Mouse (Mus musculus) gastrocnemius, postnatal 14 days (tissue): Measurements from ENCODE around the gene Sfr1. TPM values are rescaled to one million over a fixed set of nuclear protein-coding genes. Genes with fewer than 3 reads are reported as not detected.

Experiments
- DNase-seq: peaks from one replicate; pipeline ENCODE4 v3.0.0; 2021; ENCODE audit warnings: mixed read lengths
- intact Hi-C: fragments of 180-260 bp; cut with DNase I; formaldehyde crosslinking; loops from one replicate; pipeline ENCODE4 v1.15.1; 2025; ENCODE audit warnings: low total_unique reads
- microRNA-seq, 2 experiments: library from miRNA; unstranded; fragments of <30 nt; microRNA quantifications; one replicate each; pipeline ENCODE4 v1.2.0; 2021
- total RNA-seq, 2 experiments: library from RNA; stranded (reverse); gene quantifications; 2 replicates each; pipeline ENCODE4 v1.2.3; 2021

Sfr1 gene
- total RNA-seq, 2 experiments from 2014 or later, result 75.8 to 80.2 TPM

GRCm38 (mm10) chr19:47747072-47747471 lies 15.6 kb downstream of the Sfr1 start:
- intact Hi-C loops, result no loop called here
- no peak for DNase-seq

GRCm38 (mm10) chr19:47748950-47749349 lies 17.5 kb downstream of the Sfr1 start:
- intact Hi-C loops, result no loop called here
- DNase-seq, result no peak

GRCm38 (mm10) chr19:47750391-47750790 lies 18.9 kb downstream of the Sfr1 start:
- no peak for DNase-seq

GRCm38 (mm10) chr19:47752456-47752855 lies 21.0 kb downstream of the Sfr1 start:
- no peak for DNase-seq
- intact Hi-C loops, result no loop called here

More at GRCm38 (mm10) chr19:47750391-47750790, 18.9 kb downstream of the Sfr1 start:
- intact Hi-C loops, result no loop called here

- intact Hi-C loops, result no loop called here
- no peak for DNase-seq
Measured at GRCm38 (mm10) chr19:47753921-47754320, 22.4 kb downstream of the Sfr1 start.

- intact Hi-C loops, result no loop called here
- no peak for DNase-seq
Measured at GRCm38 (mm10) chr19:47754931-47755330, 23.4 kb downstream of the Sfr1 start.

- no peak for DNase-seq
- intact Hi-C loops, result no loop called here
Measured at GRCm38 (mm10) chr19:47755625-47756024, 24.1 kb downstream of the Sfr1 start.

GRCm38 (mm10) chr19:47777847-47778246 lies 46.4 kb downstream of the Sfr1 start:
- DNase-seq, result no peak
- intact Hi-C loops, result no loop called here

GRCm38 (mm10) chr19:47780145-47780544 lies 48.7 kb downstream of the Sfr1 start:
- DNase-seq, result no peak
- intact Hi-C loops, result no loop called here

GRCm38 (mm10) chr19:47780972-47781371 lies 49.5 kb downstream of the Sfr1 start:
- intact Hi-C loops, result no loop called here
- no peak for DNase-seq

GRCm38 (mm10) chr19:47783898-47784297 lies 52.4 kb downstream of the Sfr1 start:
- DNase-seq, result no peak
- intact Hi-C loops, result no loop called here

Small RNA genes lying within 50 kb of the gene (microRNA-seq; reads per million reads assigned to microRNA genes)
- gene Mir8090, result 0 reads per million in 2 experiments

Other genes with a start within 250 kb of the Sfr1 start
- gene Stn1, start 194.2 kb upstream of the Sfr1 start, total RNA-seq, result 10 to 100 TPM in 1 of 2 experiments, 1 to 10 TPM in 1; 6.8 to 11.2 TPM
- gene Slk, start 152.0 kb upstream of the Sfr1 start, total RNA-seq, result 10 to 100 TPM; 25.6 to 28.4 TPM
- under 1 TPM; 0.31 to 0.33 TPM for gene Col17a1, start 39.6 kb upstream of the Sfr1 start, total RNA-seq
- gene Gsto1, start 123.3 kb downstream of the Sfr1 start, total RNA-seq, result 10 to 100 TPM; 33.7 to 35.1 TPM
- gene Gsto2, start 133.9 kb downstream of the Sfr1 start, total RNA-seq, result under 1 TPM; 0.27 to 0.43 TPM
- gene Cfap43, start 187.6 kb downstream of the Sfr1 start, total RNA-seq, result not detected
- gene Itprip, start 187.6 kb downstream of the Sfr1 start, total RNA-seq, result 1 to 10 TPM; 1.1 to 1.6 TPM
- not detected for gene Cfap58, start 206.0 kb downstream of the Sfr1 start, total RNA-seq